Mouse (Mus musculus) layer of hippocampus, adult 11-12 months (tissue): Measurements from ENCODE around the gene Pde4d.

Experiments
- DNase-seq: peaks from one replicate; pipeline ENCODE4 v3.0.0; 2022; ENCODE audit warnings: low spot score

Gene Pde4d

DNA sequence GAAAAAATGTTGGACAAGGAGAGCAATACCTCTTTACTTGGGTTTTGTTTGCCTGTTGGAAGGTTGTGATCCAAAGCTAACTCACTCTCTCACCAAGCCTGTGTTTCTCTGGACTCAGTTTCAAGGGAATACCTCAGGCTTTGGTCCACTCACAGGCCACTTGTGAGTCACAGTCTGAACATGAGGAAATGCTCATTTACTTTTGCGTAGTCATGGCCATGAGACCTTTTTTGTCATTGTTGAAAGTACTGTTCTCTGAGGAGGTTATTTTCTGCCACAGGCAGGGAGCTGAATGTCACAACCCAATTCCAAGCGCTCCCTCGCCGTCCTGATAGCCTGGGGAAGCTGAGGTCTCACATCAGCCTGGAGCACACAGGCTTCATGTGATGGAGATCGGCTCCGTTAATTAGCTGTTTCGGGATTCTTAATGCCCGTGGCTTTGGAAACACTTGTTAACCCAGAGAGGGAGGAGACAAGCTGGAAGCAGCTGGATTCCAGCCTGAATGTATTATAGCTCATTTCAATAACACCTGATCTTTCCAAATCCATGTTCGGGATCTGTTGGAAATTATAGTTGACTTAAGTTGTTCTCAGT is 792.8 kb downstream of the Pde4d start:
- no peak for DNase-seq

DNA sequence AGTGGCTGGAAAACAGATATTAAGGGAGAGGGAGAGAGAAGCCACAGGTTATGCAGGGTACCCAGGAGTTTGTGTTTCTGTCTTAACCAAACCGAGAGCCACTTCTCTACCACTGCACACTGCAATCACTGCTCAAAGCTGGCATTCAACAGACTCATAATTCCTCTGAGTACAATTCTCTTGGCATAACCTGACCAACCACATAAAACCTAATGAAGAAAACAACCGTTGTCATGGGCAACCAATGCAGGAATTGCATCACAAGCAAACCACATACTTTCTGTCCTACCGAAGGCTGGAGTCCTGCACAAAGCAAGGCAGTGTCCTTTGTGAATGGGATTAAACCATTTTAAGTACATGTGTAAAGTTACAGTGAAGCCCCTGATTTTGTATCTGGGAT is 793.4 kb downstream of the Pde4d start:
- DNase-seq = no peak

DNA sequence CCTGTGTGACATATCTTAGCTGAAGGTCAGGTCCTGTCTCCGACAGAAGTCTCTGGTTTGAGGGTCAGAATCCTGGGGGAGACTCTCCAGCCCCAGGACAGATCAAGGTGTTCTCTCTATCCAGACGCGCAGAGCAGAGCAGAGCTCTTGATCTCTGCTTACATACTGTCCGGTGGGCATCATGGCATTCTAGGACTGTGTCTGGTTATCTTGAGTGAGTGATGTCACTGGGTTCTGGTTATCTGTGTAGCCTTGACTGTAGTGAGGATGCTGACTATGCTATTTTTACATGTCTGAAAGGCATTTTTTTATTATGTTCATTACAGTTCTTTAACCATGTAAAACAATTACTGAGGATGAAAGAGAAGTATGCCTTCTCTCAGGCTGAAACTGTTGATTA is 797.3 kb downstream of the Pde4d start:
- no peak for DNase-seq

DNA sequence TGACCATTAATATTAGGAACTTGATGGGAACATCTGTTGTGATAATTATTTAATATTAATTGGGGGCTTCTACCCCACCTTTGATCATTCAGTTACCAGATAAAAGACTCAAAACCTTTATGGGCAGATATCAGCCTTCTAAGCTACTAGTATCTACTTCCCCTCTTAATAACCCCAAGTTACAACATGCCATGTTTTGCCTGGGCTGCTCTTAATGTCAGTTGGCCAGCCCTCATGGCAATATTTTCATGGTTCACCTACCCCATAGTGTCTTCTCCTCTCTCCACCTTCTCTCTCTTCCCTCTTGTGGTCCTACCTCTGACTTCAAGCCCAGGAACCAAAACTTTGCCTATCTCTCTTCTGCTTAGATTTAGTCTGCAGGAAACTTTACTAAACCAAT is 799.6 kb downstream of the Pde4d start:
- DNase-seq = no peak

DNA sequence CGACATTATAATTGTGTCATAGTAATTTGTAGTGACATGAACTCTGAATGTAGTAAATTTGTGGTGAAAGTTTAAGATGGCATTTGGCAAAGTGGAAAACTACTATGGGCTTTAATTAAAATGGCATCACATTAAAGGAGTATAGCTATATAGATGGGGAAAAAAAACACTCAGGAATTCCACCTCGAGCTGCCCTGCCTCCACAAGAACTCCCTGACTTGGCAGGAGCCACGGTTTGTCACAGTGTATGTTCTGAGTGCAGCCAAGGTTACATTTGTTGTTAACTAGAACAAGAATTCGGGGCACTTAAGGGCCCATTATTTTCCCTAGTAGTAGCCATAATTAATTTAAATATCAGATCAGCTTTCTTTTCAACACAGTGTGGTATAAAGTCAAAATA is 805.9 kb downstream of the Pde4d start:
- no peak for DNase-seq

DNA sequence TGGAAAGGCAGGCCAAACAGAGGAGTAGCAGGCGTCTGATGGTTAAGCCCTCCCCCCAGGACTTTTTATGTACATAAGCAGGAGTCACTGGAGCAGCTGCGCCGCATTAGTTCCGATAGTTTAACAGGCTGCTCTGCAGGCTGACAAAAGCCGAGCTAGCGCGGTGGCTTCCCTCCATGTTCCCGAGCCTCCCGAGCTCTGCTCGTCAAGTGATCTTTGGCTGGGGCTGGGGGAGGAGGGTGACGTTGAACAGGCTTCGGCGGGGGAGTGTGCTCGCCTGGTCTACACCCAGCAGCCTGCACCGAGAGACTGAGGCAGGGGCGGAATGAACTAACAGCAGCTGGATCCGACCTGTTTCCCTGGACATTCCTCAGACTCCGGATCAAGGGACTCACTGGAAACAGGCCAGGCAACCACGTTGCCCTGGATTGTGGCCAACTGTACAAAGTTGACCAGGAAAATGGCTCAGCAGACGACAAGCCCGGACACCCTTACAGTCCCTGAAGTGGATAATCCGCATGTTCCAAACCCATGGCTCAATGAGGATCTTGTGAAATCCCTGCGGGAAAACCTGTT is 810.6 kb downstream of the Pde4d start:
- DNase-seq = peak; percentile 32

DNA sequence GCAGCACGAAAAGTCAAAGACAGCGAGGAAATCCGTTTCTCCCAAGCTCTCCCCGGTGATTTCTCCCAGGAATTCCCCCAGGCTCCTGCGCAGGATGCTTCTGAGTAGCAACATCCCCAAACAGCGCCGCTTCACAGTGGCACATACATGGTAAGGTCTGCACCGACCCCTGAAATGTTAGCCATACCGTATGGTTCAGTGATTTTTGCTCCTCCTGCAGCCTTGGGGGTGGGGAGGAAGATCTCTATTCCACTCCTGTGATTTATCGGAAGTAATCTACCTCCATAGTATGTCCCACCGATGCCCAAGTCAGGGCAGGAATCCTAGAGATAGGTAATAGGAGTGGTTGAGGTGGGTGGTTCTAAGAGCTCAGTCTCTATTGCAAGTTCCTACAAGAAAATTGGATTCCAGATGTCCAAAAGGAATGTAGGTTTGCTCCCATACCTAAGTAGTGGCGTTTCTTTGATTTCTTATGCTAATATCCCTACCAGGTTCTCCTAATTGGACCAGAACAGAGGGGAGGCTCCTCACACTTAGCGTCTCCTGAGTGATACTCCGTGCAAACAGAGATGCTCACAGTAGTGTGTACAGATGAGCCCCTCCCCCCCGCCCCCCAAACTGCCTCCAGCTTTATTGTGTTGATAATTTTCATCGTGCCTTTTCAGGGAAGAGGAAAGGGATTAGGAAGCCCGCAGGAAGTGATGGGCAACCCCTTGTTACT is 811.2 kb downstream of the Pde4d start:
- no peak for DNase-seq

DNA sequence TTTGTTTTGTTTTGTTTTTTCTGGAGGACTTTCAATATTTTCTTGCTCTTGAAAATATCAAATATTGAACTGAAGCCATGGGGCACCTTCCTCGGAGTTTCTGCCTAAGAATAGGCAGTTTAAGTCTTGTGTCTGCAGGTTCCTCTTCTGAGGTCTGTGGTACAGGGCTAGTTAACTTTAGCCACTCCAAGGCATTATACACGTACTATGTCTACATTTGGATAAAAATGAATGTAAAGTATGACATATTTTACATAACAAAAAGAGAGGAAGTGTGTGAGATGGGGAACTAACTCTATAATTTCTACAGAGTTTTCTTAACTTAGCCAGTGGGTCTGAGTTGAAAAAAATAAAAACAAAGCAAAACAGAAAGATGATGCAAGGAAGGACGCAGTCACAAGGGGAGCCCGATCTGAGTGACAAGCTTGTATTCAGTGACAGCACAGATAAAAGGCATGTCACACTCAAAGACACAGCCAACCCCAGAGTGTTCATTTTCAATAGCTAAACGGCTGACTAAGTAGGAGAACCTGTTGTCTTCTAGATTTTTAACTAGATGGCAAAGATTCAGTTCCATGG is 812.0 kb downstream of the Pde4d start:
- no peak for DNase-seq

DNA sequence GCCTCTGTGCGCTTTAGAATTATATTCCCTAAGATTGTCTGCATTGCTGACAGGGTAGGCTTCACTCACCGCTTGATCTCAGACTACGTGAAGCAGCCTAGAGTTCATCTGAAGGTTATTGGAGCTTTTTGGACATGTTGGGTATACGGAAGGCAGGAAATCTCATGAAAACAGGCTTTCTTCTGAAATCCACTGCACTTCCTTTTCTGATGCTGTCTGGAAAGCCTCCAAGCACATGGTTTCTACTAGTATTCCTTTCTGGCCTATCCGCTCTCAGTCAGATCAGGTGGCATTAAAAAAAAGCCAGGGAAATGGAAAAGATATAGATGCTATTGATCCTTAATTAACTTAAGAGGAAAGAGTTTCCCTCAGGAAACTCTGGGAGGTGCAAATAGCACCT is 812.8 kb downstream of the Pde4d start:
- no peak for DNase-seq

DNA sequence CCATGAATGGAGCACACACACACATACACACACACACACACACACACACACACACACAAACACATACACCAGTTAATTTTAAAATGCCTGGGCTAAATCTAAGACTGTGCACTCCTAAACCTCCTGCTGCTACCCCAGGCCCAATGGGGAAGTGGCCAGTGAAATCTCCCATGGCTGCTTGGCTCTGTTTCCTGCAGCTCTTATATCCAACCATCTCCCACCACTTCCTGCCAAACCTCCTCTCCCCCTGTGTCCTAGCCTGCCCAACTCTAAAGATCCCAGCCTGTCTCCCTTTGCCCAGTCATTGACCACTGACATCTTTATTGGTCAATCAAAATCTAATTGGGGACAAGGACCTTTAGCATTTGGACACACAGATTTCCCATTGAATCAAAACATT is 814.1 kb downstream of the Pde4d start:
- DNase-seq = no peak

DNA sequence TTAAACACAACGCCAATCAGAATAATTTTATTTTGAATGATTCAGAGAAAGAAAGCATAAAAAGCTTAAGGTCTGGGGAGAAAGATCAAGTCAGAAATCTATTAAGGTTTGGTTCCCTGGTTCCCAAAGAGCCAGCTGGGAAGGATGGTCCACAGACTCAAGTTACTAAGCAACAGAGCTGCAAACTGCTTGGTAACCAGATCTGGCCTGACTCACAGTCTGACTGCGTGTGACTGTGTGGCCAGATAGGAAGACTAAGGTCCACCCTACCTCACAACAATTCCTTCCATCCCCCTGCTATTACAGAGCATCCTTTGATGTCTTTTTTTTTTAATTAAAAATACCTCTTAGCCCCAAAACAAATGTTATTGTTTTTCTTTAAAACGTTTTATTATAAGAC is 818.5 kb downstream of the Pde4d start:
- DNase-seq = peak; percentile 18

DNA sequence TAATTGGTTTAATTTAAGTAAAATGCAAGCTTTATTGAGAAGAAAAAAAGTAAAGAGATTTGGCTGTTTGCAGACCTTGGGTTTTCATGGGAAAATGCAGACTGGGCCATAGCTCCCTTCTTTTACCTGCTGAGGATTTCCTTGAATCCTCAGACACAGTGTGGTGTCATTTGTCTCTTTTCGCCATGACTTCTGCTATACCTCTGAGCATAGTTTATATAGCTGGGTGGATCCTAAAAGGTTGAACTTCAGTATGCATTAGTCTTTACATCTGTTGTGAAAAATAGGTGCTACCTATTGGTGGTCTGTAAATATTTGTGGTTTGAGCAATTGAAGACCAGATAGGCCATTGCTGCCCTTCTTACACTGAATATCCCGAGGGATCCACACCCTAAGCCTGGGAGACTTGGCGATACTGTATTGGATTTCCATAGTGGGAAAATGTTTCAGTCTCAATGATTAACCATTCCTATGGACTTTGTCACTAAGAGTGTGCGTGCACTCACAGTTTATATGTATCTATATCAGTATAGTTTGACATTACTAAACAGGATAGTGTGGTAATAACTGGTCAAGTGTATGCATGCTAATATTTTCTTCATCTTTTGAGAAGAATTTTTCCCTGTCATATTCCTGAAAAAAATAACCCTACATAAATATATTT is 819.0 kb downstream of the Pde4d start:
- DNase-seq = no peak

DNA sequence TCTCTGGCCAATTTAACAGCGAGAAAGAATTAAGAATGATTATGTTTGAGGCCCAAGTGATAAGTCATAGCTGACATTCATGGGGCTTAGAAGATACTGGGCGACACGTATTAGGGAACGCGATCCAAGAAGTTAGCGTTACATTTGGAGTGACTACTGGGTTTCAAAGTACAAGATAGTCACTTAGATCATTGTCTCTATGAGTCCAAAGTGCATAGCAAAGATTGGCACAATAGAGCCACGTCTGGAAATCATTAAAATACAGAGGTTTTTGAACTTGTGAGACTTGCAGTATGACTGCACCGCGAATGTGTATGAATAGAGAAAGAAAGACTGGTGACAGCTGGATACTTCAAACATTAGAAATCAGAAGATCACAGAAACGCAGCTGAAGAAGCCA is 825.1 kb downstream of the Pde4d start:
- no peak for DNase-seq

DNA sequence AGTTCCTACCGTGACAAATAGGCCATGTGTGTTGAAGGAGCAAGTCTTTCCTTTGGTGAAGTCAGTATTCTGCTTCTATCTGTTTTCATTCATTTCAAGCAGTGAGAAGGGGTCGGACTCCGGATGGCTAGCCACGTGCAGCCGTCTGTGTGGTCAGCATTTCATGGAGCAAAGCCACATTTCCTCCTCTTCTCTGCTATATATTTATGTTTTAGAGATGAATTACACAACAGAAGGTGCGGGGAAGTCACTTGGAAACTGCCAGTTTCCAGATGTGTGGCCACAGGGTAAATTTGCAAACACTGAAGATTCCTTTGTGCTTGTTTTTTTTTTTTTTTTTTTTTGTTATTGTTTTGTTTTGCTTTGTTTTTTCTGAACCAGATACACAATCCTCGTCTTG is 828.0 kb downstream of the Pde4d start:
- no peak for DNase-seq

DNA sequence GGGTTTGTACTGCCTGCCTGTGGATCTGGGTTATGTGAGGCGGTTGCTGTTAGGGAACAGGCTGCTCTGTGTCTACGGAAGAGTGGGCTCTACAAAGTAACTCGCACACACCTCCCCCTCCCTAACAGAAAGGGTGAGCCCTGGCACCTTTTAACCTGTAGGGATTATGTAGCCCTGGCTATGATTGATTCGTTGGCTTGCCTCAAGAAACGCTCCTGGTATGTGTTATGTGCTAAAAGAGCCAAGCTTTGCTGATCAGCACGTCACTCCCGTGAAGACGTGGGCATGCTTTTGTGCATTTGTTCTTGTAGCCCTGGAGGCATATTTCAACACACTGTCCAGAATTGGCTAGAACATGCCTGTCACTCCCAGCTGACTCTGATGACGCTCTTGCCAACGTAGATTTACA is 828.8 kb downstream of the Pde4d start:
- no peak for DNase-seq

DNA sequence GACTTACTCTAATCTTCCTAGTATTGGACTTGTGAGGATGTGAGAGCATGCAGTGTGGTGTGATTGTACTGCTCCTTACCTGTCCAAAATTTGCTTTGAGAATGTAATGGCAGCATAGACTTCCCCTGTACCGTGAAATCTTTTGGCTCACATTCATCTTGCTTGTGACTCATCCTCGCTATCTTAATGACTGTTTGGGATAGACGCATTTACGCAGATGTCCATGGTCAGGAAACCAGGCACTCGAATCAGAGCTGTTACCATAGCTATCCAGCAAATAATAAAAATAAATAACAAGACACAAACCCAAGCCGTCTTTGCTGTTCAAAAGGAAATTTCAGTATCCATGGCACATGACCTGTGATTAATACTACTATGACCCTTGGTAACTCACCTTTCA is 829.5 kb downstream of the Pde4d start:
- no peak for DNase-seq

DNA sequence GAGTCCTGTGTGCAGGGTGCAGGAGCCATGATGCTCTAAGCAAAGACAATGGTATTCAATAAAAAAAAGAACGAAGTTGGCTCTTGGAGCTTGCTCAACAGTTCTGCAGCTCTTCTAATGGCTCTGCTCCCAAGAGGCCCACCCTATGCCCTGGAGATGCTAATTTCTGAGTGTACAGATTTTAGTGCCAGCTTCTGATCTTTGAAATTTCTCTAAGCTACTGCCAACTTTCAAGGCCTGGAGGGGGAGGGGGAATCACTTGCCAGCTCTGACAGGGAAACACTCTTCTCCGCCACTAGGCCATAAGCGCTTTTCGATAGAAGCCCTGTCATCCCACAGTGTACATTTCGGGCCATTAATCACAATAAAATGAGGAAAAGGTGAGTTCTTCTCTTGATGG is 830.7 kb downstream of the Pde4d start:
- DNase-seq = peak; percentile 27

DNA sequence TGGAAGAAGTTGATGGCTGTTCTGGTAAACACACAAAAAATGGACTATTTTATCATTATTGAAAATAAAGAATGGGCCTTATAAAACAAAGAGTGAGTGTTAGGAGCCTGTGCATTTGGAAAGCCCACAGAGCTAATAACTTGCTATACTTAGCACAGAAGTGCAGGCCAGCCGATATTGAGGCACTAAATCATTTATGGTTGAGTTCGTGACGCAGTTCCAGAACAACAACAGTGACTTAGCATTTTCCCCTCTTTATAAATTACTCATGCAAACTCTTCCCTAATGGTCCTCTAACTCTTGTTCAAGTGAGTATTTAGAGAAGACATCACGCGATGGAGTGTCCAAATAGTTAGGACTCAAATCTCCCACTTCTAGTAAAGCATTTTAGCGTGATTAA is 837.7 kb downstream of the Pde4d start:
- no peak for DNase-seq

DNA sequence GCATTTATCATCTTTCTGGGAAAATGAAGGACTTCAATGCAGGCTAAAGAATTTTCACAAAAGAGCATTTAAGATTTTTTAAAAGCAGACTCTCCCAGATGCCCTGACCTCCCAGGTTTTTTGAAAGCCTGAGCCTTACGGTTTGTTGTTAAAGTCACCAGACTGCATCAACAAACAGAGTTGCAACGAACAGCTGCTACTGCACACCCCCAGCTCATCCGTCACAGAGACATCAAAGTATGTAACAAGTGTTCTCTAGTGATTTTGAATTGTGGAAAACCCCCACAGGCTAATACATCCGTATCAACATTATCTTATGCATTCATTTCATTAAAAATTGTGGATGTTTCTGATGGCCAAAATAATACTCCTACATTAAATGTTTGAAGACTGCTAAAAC is 841.2 kb downstream of the Pde4d start:
- DNase-seq = no peak

DNA sequence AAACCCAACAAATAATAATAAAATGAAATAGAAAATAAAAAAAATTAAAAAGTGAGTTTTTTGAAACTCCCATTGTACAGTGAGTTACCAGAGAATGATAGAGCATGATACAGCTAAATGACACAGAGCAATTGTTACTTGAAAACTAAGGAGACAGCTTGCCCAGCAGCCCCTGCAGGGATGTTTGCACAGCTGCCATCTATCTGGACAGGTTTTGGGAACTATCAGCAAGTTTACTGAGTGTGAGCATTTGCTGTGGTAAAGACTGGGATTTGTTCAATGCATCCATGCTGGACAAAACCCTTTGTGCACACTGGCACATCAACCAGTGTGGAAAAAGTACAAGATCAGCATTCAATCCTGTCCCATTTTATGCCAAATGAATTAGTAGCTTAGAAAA is 843.3 kb downstream of the Pde4d start:
- DNase-seq = no peak

DNA sequence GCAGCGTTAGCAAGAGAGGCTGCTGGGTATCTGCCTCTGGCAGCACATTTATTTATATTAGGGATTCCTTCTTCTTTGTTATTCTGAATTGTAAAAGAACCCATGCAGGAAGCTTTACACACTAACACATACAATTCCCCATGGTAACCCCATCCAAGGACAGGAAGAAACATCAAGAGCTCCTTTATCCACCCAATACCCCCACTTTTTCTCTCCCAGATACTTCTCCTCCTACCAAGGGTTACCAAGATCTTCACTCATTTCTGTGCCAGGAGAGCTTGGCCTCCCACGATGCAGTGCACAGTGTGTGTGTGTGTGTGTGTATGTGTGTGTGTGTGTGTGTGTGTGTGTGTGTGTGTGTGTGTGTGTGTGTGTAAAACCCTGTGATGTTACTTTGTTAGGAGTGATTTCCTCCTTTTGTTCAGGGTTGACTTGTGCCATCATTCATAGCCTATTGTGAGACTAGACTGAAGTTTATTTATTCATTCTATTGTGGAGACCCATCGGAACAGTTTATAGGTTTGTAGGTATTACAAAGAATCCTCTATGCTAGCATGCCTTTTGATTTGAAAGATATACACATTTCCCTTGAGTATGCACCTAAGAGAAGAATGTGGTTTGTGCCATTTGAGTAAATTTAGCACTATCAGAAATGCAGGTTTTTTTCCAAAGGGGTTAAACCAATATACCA is 846.7 kb downstream of the Pde4d start:
- DNase-seq = no peak

DNA sequence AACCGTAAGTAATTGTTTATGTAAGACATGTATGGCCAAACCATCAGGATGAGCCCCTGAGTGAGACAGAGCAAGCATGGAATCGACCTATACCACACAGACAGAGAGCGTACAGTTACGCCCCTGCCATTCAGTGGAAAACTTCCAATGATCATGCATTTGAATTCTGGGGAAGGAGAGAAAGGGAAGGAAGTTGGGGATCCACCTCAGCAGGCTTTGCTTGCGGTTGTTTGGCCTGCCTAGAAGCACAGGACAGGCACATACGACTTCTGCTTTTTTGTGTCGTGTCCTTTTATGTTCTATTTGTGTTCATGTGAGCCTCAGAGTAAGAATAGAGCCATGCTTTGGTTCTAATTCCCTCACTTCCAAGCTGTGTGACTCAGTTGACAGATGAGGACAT is 849.1 kb downstream of the Pde4d start:
- DNase-seq = no peak
